Mouse (Mus musculus): Measurements from ENCODE around the gene Mosmo. TPM values are rescaled to one million over a fixed set of nuclear protein-coding genes. Genes with fewer than 3 reads are reported as not detected.

The Mosmo gene
- 10.6 and 11.5 TPM in 2 replicates for polyA plus RNA-seq (2015; fragmentation: Nextera tagmentation; extraction: Ambion mirVana)

GRCm38 (mm10) chr7:120677001-120677643 is at the start of gene Mosmo:
Gene Mosmo (plus strand): TSS chr7:120677618.
- H3K4me3 ChIP-seq, result peak within 1 kb of the TSS; percentile 82
- peak within 1 kb of the TSS; percentile 79 for H3K4me2 ChIP-seq
- peaks cover 25% of the 10 kb centered on the region for H3K4me1 ChIP-seq
- under 1% methylated on average over 43 of the region's 44 CpGs for WGBS
- peak within 1 kb of the TSS; percentile 80 for H3K9ac ChIP-seq
- H3K27ac ChIP-seq, result peak within 1 kb of the TSS; percentile 65
- no peaks in the 10 kb centered on the region for H3K27me3 ChIP-seq
- 0 out of 2 replicates have a peak, but pooled peaks cover 2% of the 10 kb centered on the region for H3K36me3 ChIP-seq
- ATAC-seq (ENCODE audit: insufficient number of reproducible peaks, low FRiP score, low TSS enrichment, low read depth), result peak; percentile 86
- H3K9me3 ChIP-seq, result no peaks in the 10 kb centered on the region

- WGBS, result 63% methylated on average over 1 of the region's 1 CpGs
- Histone ChIP-seq H3K9me3 (no peaks in the 10 kb centered on the region), H3K4me3 (no peak overlapping the region), H3K9ac (no peak overlapping the region), H3K4me2 (no peak overlapping the region), H3K4me1 (peaks cover 17% of the 10 kb centered on the region), H3K27me3 (no peaks in the 10 kb centered on the region), H3K36me3 (peaks cover 4% of the 10 kb centered on the region; the same call in 1 of the 2 replicates), H3K27ac (no peak overlapping the region)
- ATAC-seq (ENCODE audit: insufficient number of reproducible peaks, low FRiP score, low TSS enrichment, low read depth), result no peak
These were observed 44.9 kb upstream of the Mosmo start for GRCm38 (mm10) chr7:120632518-120632917.

GRCm38 (mm10) chr7:120634301-120634700 is 43.1 kb upstream of the Mosmo start:
- H3K27ac ChIP-seq, result peak overlapping the region; percentile 97
- 6% methylated on average over 9 of the region's 9 CpGs for whole genome bisulfite sequencing
- no peaks in the 10 kb centered on the region for H3K27me3 ChIP-seq
- no peak for ATAC-seq (ENCODE audit: insufficient number of reproducible peaks, low FRiP score, low TSS enrichment, low read depth)
- peak overlapping the region; percentile 97 for H3K9ac ChIP-seq
- H3K4me3 ChIP-seq, result peak overlapping the region; percentile 96
- peaks cover 17% of the 10 kb centered on the region for H3K4me1 ChIP-seq
- H3K36me3 ChIP-seq, result peaks cover 19% of the 10 kb centered on the region
- no peaks in the 10 kb centered on the region for H3K9me3 ChIP-seq
- peak overlapping the region; percentile 84 for H3K4me2 ChIP-seq

DNA sequence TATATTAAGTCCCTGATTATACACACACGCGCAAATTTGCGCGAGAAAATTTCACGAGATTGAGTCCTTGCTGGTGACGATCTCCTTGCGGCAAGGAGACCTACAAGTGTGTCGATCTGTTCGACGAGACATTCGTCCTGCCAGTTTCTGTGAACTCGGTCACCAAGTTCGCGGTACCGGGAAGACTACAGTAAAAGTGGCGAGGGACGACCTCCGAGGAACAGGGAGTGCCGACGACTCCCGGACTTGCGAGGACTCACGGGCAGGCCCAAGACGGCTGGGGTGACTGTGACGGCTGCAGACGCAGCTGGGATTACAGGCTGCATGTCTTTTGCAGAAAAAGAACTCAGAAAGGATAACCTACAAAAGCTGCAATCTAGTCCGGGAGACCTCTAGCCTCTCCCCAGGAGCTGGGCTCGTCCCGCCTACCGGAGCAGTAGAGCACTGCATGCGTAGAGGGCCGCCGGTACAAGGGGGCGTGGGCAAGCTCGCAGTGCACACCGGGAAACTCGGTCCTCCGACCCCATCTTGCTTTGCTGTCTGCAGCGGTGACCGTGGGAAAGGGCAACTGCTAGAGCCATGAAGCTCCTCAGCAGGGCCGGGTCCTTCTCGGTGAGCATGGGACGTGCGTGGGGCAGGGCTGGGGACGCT is 42.6 kb upstream of the Mosmo start, which contains the start of gene Uqcrc2:
Uqcrc2 (plus strand) TSS at position 466 of the 651 bp plus-strand sequence.
- peak within 1 kb of the TSS; percentile 84 for H3K4me2 ChIP-seq
- peak; percentile 99 for ATAC-seq (ENCODE audit: insufficient number of reproducible peaks, low FRiP score, low TSS enrichment, low read depth)
- H3K4me1 ChIP-seq, result peaks cover 17% of the 10 kb centered on the region
- peak within 1 kb of the TSS; percentile 97 for H3K27ac ChIP-seq
- peak within 1 kb of the TSS; percentile 96 for H3K4me3 ChIP-seq
- WGBS, result under 1% methylated on average over 45 of the region's 45 CpGs
- H3K27me3 ChIP-seq, result no peaks in the 10 kb centered on the region
- H3K9ac ChIP-seq, result peak within 1 kb of the TSS; percentile 97
- peaks cover 24% of the 10 kb centered on the region for H3K36me3 ChIP-seq
- no peaks in the 10 kb centered on the region for H3K9me3 ChIP-seq

- H3K36me3 ChIP-seq, result peaks cover 28% of the 10 kb centered on the region
- WGBS, result under 1% methylated on average over 31 of the region's 32 CpGs
- peak; percentile 79 for ATAC-seq (ENCODE audit: insufficient number of reproducible peaks, low FRiP score, low TSS enrichment, low read depth)
- no peaks in the 10 kb centered on the region for H3K9me3 ChIP-seq
- peak overlapping the region; percentile 97 for H3K27ac ChIP-seq
- peak overlapping the region; percentile 97 for H3K9ac ChIP-seq
- H3K4me2 ChIP-seq, result peak overlapping the region; percentile 84
- H3K27me3 ChIP-seq, result no peaks in the 10 kb centered on the region
- peak overlapping the region; percentile 96 for H3K4me3 ChIP-seq
- peaks cover 17% of the 10 kb centered on the region for H3K4me1 ChIP-seq
These were observed 42.0 kb upstream of the Mosmo start for GRCm38 (mm10) chr7:120635362-120635781.

DNA sequence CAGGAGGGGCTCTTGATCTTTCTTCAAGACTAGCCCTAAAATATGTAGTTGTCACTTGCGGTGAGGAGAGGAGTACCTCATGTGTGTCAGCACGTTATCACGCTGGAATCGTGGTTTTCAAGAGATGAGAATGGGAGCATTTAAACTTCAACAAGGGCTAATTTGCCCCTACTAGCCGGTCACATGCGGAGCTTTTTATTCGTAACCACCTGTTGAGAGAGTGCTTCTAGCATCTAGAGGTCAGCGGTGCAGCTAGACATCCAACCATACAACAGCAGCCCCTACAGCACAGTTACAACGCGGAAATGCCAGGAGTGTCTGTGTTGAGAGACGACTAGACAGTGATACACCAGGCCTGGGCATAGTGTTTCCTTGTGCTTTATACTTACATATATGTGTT is 41.6 kb upstream of the Mosmo start:
- peaks cover 32% of the 10 kb centered on the region for H3K36me3 ChIP-seq
- no peak for ATAC-seq (ENCODE audit: insufficient number of reproducible peaks, low FRiP score, low TSS enrichment, low read depth)
- H3K4me1 ChIP-seq, result peaks cover 17% of the 10 kb centered on the region
- H3K9me3 ChIP-seq, result no peaks in the 10 kb centered on the region
- peak overlapping the region; percentile 97; the same call in 1 of the 2 replicates for H3K27ac ChIP-seq
- H3K27me3 ChIP-seq, result no peaks in the 10 kb centered on the region
- WGBS, result 1% methylated on average over 11 of the region's 11 CpGs
- peak overlapping the region; percentile 84 for H3K4me2 ChIP-seq
- peak overlapping the region; percentile 97 for H3K9ac ChIP-seq
- peak overlapping the region; percentile 96 for H3K4me3 ChIP-seq

- Histone ChIP-seq H3K9ac (no peak overlapping the region), H3K4me3 (no peak overlapping the region), H3K36me3 (peaks cover 74% of the 10 kb centered on the region), H3K4me2 (no peak overlapping the region), H3K9me3 (no peaks in the 10 kb centered on the region), H3K27ac (no peak overlapping the region), H3K4me1 (no peaks in the 10 kb centered on the region), H3K27me3 (no peaks in the 10 kb centered on the region)
- ATAC-seq (ENCODE audit: insufficient number of reproducible peaks, low FRiP score, low TSS enrichment, low read depth), result no peak
- WGBS, result 69% methylated on average over 4 of the region's 4 CpGs
These were observed 34.2 kb upstream of the Mosmo start for GRCm38 (mm10) chr7:120643217-120643616.

DNA sequence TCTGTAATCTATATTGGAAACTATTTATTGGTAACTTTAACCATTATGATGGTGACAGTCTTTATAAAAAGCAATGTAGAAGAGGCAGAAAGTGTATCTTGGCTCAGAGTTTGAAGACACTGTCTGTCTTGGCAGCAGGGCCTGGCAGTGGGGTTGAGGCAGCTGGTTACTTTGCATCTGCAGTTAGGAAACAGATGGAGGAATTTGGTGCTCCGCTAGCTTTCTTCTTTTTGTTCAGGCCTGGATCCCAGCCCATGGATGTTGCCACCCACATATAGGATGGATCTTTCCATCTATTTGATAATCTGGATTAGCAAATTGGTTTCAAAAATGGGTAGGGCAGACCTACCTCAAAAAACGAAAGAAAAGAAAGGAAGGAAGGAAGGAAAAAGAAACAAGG is 29.6 kb upstream of the Mosmo start:
- Histone ChIP-seq H3K9me3 (no peaks in the 10 kb centered on the region), H3K4me1 (no peaks in the 10 kb centered on the region), H3K4me2 (no peak overlapping the region), H3K4me3 (no peak overlapping the region), H3K27me3 (no peaks in the 10 kb centered on the region), H3K27ac (no peak overlapping the region), H3K9ac (no peak overlapping the region), H3K36me3 (peaks cover 85% of the 10 kb centered on the region)
- no peak for ATAC-seq (ENCODE audit: insufficient number of reproducible peaks, low FRiP score, low TSS enrichment, low read depth)
- 86% methylated on average over 2 of the region's 2 CpGs for WGBS

- H3K9me3 ChIP-seq, result no peaks in the 10 kb centered on the region
- H3K4me3 ChIP-seq, result no peak overlapping the region
- ATAC-seq (ENCODE audit: insufficient number of reproducible peaks, low FRiP score, low TSS enrichment, low read depth), result no peak
- 92% methylated on average over 4 of the region's 4 CpGs for WGBS
- peaks cover 36% of the 10 kb centered on the region for H3K36me3 ChIP-seq
- H3K4me2 ChIP-seq, result no peak overlapping the region
- no peak overlapping the region for H3K27ac ChIP-seq
- H3K9ac ChIP-seq, result no peak overlapping the region
- H3K27me3 ChIP-seq, result no peaks in the 10 kb centered on the region
- H3K4me1 ChIP-seq, result no peaks in the 10 kb centered on the region
These were observed 15.3 kb upstream of the Mosmo start for GRCm38 (mm10) chr7:120662079-120662478.

- Histone ChIP-seq H3K4me3 (no peak within 1 kb of the TSS), H3K9ac (no peak within 1 kb of the TSS), H3K27ac (no peak within 1 kb of the TSS), H3K36me3 (0 out of 2 replicates have a peak, but pooled peaks cover 2% of the 10 kb centered on the region), H3K9me3 (no peaks in the 10 kb centered on the region), H3K4me1 (peaks cover 3% of the 10 kb centered on the region), H3K4me2 (no peak within 1 kb of the TSS), H3K27me3 (no peaks in the 10 kb centered on the region)
- ATAC-seq (ENCODE audit: insufficient number of reproducible peaks, low FRiP score, low TSS enrichment, low read depth), result no peak
- 20% methylated on average over 14 of the region's 14 CpGs for WGBS
These were observed 7.1 kb upstream of the Mosmo start, which contains the start of gene Pdzd9 for GRCm38 (mm10) chr7:120670153-120670875. Gene Pdzd9 (minus strand): TSS chr7:120670343.

DNA sequence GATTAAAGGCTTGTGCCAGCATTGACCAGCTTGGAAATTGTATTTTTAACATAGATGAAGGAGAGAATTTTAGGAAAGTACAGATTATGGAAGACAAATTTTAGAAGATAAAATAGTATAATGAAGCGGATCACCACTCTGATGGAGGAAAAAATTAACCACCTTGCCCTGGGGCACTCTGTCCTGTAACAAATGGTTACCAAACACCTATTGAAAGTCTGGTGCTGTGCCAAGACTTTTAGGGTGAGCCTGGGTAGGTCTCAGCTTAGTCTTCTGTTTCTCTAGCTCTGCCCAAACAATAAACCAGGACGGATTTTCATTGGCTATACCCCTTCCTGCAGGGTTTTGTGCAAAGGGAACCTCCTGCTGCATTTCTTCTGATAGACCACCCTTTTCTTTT is 6.1 kb upstream of the Mosmo start:
- WGBS, result 60% methylated on average over 2 of the region's 2 CpGs
- no peaks in the 10 kb centered on the region for H3K9me3 ChIP-seq
- H3K27me3 ChIP-seq, result no peaks in the 10 kb centered on the region
- no peak overlapping the region for H3K27ac ChIP-seq
- no peak overlapping the region for H3K4me3 ChIP-seq
- H3K4me2 ChIP-seq, result no peak overlapping the region
- peaks cover 4% of the 10 kb centered on the region for H3K4me1 ChIP-seq
- 0 out of 2 replicates have a peak, but pooled peaks cover 2% of the 10 kb centered on the region for H3K36me3 ChIP-seq
- H3K9ac ChIP-seq, result no peak overlapping the region
- ATAC-seq (ENCODE audit: insufficient number of reproducible peaks, low FRiP score, low TSS enrichment, low read depth), result no peak
